Mouse (Mus musculus): ENCODE results near the gene Casp6. TPM values are rescaled to one million over a fixed set of nuclear protein-coding genes. Genes with fewer than 3 reads are reported as not detected.

The Casp6 gene
- total RNA-seq (2017) = 12.3 and 19.0 TPM in 2 replicates

DNA sequence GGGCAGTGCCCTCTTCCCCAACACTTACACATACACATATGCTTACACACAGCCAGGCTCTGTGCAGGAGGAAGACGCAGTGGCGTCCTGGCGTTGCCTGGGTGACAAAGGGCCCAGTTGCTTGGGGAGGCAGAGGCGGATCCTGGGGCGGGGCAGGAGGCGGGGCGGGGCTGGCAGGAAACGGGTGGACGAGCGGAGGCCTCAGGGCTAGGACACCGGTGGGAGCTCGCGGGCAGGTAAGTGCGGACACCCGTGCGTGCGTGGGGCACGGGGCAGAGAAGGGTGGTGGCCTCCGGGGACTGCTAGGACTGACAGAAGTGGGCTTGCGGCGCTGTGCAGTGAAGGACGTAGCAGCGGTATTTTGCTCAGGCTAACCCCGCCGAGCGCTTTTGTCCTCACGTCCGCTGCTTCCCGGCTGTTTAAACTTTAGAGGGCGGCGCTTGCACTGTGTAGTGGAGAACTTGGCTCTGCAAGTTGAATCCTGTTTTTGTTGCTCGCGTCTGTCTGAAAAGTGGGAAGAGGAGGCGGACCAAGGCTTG is at the start of gene Casp6:
TSS of gene Casp6 (plus strand) at position 155 of the 539 bp plus-strand sequence.
- peak; percentile 80 for ATAC-seq (replicated peaks; ENCODE audit: low read depth, poor library complexity, severe bottlenecking)

DNA sequence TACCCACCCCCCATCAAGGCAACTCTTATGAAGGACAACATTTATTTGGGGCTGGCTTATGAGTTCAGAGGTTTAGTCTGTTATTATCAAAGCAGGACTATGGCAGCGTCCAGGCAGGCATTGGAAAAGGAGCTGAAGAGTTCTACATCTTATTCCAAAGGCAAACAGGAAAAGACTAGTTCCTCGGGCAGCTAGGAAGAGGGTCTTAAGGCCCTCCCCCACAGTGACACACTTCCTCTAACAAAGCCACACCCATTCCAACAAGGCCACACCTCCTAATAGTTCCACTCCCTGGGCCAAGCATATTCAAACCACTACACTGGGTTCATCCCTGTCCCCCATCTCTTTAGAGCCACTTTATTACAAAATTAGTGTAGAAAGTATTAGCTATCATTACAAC is 38.6 kb upstream of the Casp6 start:
- no peak for ATAC-seq (replicated peaks; ENCODE audit: low read depth, poor library complexity, severe bottlenecking)

DNA sequence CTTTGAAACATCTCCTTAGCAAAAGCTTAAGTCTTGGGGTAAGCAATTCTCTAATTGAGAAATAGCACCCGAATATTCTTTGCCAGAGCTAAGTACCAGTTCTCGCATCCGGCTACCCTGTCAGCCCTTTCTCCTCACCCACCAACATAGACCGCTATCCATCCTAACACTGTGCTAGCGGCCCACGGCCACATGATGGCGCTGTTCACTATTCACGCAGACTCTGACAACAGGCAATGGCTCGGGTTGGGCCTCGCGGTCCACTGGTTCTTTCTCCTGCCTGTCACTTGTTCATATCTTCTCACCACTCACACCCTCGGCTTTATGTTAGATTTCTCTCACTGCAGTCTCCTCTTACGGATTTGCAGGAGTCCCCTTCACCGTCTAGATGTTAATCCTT is 37.5 kb upstream of the Casp6 start:
- peak; percentile 92 for ATAC-seq (replicated peaks; ENCODE audit: low read depth, poor library complexity, severe bottlenecking)

DNA sequence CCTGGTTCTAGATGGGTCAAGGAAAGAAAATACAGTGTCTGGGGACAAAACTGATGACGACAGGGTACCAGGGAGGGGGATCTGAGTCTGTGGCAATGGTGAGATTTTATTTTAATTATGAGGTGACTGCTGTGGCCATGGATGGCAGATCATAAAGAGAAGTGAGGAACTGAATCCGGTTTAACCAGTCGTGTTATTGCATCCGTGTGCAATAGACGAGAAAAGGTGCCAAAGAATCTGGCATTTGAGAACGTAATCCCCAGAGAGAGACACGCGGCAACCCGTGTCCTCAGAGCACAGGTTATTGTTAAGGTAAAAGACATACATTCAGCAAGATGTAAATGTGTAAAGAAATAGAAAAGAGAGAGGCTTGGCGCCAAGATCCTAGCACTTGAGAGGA is 23.9 kb upstream of the Casp6 start:
- no peak for ATAC-seq (replicated peaks; ENCODE audit: low read depth, poor library complexity, severe bottlenecking)

DNA sequence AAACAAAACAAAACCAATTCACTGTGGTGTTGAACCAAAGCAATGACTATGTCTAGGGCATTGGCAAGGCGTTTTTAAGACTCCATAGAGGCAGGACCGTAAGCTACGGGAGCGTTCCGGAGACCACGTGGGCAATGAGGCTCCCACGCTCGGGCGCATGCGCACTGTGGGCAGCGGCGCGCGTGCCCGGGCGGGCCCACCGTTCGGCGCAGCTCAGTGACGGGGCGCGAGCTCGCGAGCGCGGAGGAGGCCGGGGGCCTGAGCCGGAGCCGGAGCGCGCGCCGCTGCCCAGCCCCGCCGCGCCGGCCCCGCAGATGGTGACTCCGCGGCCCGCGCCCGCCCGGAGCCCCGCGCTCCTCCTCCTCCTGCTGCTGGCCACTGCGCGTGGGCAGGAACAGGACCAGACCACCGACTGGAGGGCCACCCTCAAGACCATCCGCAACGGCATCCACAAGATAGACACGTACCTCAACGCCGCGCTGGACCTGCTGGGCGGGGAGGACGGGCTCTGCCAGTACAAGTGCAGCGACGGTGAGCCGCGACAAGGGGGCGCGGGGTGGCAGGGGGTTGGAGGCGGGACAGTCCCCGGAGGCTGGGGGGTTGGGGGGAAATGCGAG is 22.7 kb upstream of the Casp6 start, which contains the start of gene Pla2g12a:
TSS of gene Pla2g12a (plus strand) at position 202 of the 617 bp plus-strand sequence.
- peak; percentile 68 for ATAC-seq (replicated peaks; ENCODE audit: low read depth, poor library complexity, severe bottlenecking)

DNA sequence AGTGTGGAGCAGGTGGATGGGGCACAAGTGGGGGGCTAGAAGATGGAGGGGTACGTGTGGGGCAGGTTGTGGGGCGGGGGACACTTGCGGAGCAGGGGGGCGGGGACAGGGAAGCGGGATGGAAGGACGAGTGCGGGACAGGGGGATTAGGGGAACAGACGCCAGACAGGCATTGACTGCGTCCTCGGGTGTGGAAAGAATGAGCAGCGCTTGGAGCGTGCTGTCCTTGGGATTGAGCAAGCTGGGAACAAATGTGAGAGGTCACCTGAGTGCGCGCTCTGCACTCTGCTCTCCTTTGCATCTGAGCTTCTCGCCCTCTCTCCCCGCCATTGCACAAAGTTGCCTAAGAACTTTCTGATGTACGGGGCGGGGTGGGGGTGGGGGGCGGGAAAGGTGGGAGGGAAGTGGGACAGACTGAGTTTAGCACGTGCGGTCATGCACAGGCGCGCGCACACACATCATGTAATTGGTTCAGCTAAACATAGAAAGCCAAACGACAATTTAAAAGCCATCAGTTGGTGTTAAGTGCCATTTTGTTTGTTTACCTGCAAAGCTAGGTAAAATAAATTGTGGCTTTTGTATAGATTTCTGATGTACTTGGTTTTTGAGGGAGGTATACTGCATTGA is 22.0 kb upstream of the Casp6 start:
- ATAC-seq (replicated peaks; ENCODE audit: low read depth, poor library complexity, severe bottlenecking) = peak; percentile 19

DNA sequence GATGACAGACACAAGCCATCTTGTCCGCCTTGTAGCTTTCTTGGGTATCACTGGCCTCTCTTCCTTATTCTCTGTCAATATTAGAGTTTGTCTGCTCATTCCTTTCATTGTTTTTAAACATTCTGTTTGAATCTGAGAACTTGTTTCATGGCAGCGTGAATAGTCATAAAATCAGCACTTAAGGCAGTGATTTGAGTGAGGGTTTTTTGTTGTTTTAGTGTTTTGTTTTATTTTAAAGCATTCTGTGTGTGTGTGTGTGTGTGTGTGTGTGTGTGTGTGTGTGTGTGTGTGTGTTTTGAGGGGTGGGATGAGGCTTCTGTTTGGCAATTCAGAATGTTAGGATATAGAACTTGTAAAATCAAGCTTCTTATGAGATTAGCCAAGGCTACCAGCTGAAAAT is 21.3 kb upstream of the Casp6 start:
- ATAC-seq (replicated peaks; ENCODE audit: low read depth, poor library complexity, severe bottlenecking) = no peak

DNA sequence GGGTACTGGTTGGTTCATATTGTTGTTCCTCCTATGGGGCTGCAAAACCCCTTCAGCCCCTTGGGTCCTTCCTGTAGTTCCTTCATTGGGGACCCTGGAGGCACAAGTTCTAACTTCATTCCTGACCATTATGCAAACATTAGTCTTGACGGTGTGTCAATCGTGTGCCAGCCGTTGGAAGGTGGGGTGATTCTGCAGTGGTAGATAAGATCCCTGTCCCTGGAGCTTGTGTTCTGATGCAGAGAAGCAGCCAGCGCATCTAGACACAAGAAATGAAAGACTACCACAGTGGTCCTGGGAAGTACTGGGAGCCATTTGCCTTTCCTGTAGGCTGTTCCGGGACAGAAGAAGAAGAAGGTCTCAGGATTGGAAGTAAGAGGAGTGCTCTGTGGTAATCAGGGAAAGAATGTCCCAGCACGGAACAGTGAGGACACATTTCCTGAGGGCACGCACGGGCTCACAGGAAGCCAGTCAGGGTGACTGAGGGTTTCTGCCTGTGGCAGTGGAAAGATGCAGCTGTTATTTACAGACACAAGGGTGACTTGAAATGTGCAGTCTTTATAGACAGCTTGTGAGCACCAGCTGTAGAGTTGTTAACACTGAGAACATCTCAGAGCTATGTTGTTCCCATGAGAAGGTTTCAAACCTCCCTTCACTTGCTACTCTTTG is 20.2 kb upstream of the Casp6 start:
- peak; percentile 24 for ATAC-seq (replicated peaks; ENCODE audit: low read depth, poor library complexity, severe bottlenecking)

DNA sequence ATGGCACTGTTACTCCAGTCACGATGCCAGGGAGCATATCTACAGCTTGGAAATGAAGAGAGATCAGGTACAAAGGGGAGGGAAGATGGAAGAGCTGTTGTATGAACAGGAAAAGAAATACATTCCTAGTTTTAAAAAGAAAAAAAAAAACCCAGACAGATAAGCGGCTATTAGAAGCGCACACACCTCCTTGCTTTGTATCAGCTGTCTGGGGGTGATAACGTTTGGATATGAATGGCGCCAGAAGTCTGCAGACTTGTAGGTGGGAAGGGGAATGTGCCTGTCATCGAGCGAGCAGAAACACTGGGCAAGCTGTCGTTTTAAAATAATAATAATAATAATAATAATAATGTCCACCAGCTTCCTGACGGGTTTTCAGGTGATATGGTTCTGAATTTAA is 15.6 kb upstream of the Casp6 start:
- ATAC-seq (replicated peaks; ENCODE audit: low read depth, poor library complexity, severe bottlenecking) = no peak

DNA sequence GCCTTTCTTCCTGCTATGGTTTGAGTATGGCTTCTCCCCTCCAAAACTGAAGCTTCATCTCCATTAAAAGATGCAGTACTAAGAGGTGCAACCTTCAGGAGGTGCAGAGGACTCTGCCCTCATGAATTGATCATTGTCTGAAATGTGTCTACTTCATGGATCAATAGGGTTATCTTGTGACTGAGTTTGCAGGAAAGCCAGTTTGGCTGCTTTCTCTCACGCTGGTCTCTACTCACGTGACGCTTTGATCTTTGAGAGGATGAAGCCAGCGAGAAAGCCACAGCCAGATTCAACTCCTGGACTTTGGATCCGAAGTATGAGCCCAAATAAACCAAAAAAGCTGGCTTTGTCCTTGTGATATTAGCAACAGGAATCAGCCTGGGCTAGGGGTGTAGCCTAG is 14.8 kb upstream of the Casp6 start:
- no peak for ATAC-seq (replicated peaks; ENCODE audit: low read depth, poor library complexity, severe bottlenecking)

DNA sequence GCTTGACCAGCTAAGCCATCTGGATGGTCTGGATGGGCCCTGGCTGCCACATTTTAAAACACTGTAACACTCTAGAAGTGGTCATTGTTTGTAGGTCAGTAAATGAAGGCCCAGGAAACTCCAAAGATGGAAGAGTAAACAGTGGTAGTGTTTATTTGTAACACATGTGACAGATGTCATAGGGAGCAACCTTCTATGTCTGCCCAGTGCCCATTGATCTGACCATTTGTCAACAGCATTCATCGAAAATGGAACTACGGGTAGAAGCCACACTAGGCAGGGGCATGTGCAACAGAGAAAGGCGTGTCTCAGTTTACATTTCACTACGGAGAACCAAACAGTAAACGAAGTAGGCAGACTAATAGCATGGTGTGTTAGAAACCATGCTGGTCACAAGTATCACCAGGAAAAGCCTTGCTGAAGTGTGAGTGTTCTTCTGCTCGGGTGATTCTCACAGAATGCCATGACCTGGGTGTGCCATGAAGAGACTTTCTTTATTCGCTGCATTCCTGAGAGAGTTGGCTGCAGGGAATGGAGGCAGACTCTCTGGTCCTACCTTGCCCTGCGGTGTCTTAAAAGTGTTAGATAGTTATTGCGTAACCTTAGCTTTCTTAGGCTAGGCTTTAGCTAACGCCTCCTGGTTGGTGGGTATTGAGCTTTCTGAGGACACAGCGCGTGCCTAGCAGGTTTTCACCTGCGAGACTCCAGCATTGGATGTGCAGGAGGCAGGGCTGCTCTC is 13.3 kb upstream of the Casp6 start:
- no peak for ATAC-seq (replicated peaks; ENCODE audit: low read depth, poor library complexity, severe bottlenecking)

DNA sequence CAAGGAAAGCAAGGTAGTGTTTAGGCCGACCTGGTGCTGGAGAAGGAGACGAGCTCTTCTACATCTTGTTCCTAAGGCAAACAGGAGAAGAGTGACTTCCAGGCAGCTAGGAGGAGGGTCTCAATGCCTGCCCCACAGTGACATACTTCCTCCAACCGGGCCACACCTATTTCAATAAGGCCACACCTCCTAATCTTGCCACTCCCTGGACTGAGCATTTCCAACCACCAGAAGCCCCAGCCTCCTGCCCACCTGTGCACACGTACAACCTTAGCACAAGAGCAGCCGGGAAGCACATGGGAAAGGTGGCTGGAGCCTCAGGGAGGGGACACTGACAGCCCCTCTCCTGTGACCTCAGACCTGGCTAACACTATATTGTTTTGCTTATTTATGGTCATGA is 9.2 kb upstream of the Casp6 start:
- no peak for ATAC-seq (replicated peaks; ENCODE audit: low read depth, poor library complexity, severe bottlenecking)

DNA sequence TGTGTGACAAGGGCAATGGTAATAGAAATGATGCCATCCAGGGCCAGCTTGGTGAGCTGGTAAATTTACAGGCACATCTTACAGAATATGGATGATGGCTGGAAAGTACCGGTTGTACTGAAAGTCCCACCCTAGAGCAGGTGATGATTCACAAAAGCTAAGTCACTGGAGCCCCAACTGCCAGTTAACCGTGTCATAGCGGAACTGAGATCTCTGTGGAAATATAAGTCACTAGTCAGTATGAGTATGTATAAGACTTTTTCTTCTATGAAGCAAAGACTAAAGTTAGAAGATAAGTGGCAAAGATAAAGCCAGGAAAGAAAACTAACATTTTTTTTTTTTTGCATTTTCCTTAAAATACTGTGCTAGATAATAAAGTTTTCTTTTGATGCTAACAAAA is 8.1 kb upstream of the Casp6 start:
- no peak for ATAC-seq (replicated peaks; ENCODE audit: low read depth, poor library complexity, severe bottlenecking)

DNA sequence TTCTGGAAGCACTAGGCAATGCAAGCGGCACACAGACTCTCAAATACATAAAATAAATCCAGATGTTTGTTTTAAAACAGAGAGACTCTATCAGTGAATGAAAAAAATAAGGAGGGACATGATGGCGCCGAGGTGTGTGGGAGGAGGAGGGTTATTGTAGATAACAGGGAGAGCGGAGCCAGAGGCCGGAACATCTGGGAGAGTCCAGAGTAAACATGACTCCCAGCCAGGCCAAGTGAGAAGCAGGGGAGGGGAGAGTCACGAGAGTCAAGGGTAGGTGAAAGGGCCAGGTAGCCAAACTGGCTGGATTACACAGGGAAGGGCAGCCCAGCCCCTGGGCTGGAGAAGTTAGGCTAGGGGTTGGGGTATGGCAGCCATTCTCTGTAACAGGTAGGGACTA is 4.6 kb upstream of the Casp6 start:
- ATAC-seq (replicated peaks; ENCODE audit: low read depth, poor library complexity, severe bottlenecking) = no peak

DNA sequence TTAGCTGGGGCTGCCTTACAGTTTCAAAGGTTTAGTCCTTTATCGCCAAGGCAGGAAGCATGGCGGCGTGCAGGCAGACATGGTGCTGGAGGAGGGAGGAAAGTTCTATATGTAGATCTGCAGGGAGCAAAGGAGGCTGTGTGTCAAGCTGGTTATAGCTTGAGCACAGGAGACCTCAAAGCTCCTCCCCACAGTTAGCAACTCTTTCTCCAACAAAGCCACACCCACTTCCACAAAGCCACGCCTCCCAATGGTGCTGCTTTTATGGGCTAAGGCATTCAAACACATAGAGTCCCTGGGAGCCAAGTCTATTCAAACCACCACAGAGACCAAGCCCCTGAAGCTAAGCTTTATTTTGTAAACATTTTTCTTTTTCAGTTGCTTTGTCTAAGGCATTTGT is 2.3 kb upstream of the Casp6 start:
- ATAC-seq (replicated peaks; ENCODE audit: low read depth, poor library complexity, severe bottlenecking) = no peak

DNA sequence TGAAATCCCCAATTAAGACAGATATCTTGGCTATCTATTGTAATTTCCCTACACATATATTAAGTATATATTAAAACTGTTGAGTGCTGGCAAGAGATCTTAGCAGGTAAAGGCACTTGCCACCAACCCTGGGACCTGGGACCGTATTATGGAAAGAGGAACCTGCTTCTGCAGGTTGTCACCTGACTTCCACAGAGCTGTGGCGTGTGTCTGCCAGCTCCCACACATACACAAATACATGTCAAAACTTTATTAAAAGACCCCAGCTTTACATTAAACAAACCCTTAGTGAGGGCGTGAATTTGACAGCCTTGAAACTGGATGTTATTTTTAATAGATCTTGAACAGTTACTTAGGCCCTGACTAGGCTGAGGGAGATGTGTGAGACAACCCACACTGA is 2.1 kb downstream of the Casp6 start:
- no peak for ATAC-seq (replicated peaks; ENCODE audit: low read depth, poor library complexity, severe bottlenecking)

DNA sequence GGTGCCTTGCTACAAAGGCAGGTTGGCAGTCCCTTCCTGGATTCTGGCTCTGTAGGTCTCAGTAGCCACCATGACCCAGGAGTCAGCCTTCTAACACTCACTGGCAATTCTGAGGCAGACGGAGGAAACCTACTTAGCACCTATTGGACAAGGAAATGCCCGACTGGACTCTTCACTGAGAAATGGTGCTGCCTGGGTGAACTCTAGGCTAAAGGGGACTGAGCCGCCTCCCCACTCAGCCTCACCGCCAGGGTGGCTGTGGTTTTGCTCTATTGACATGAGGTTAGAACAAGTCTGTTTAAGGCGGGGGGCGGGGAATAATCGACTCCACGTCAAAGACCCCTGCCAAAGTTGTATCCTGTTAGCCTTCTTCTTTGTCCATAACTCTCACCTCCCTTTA is 2.6 kb downstream of the Casp6 start:
- ATAC-seq (replicated peaks; ENCODE audit: low read depth, poor library complexity, severe bottlenecking) = no peak

DNA sequence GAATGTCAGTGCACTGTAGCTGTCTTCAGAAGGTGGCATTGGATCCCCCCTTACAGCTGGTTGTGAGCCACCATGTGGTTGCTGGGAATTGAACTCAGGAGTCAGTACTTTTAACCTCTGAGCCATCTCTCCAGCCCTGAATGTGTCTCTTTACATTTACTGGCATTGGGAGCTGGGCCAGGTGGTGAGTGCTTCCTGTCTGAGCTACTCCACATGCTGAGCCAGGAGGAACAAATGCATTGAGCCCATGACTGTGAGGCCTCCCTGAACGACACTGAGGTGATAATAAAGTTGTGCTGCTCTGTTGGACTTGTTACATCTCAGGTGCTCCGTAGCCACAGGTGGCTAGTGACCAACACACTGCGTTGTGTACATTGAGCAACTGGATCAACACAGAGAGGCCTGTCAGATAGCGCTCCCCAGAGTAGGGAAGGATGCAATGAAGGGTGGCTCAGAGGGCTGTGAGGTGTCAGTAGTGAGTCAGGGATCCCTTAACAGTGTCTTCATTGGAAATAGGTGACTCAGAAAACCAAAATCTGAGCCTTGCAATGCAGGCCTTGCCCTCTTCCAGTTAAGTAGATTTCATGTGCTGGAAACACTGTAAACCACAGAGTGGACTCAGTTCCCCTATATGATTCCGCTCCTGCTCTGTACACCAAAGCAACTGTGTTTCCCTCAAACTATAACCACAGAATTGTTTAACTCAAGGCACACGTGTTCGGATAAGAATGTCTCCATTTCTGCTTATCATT is 3.3 kb downstream of the Casp6 start:
- ATAC-seq (replicated peaks; ENCODE audit: low read depth, poor library complexity, severe bottlenecking) = peak; percentile 58

DNA sequence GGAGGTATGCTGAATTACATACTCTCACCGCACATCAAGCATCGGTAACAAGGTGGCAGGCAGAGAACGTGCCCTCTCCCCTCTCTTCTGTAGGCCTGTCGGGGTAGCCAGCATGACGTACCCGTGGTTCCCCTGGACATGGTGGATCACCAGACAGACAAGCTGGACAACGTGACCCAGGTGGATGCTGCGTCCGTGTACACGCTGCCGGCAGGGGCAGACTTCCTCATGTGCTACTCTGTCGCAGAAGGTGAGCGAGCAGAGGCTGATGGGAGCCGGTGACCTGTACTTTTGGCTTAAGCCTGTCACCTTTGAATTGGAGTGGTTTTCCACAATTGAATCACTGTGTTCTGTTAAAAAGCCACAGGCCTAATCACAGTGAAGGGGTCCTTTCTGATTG is 10.8 kb downstream of the Casp6 start:
- no peak for ATAC-seq (replicated peaks; ENCODE audit: low read depth, poor library complexity, severe bottlenecking)

DNA sequence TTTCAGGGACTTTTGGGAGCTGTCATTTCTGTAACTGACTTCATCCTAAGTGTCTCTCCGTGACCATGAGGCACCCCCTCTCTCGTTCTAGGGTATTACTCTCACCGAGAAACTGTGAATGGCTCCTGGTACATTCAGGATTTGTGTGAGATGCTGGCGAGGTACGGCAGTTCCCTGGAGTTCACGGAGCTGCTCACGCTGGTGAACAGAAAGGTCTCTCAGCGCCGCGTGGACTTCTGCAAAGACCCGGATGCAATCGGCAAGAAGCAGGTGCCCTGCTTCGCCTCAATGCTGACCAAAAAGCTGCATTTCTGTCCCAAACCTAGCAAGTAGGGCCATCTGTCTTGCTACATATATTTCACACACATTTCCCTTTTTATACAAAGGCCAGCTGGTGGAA is 12.0 kb downstream of the Casp6 start:
- no peak for ATAC-seq (replicated peaks; ENCODE audit: low read depth, poor library complexity, severe bottlenecking)

Measured in common myeloid progenitor, adult 5-6 weeks (primary cell).